Mouse (Mus musculus): ENCODE data around the gene Ccar1.

The Ccar1 gene

GRCm38 (mm10) chr10:62792177-62793090, at the start of gene Ccar1:
Ccar1 (minus strand) TSS chr10:62792286.
- DNase-seq (ENCODE audit: low read depth, low spot score) = peak; percentile 99

GRCm38 (mm10) chr10:62840687-62841086, 48.6 kb upstream of the Ccar1 start:
- no peak for DNase-seq (ENCODE audit: low read depth, low spot score)

- DNase-seq (ENCODE audit: low read depth, low spot score) = no peak
Observed at GRCm38 (mm10) chr10:62837987-62838386, 45.9 kb upstream of the Ccar1 start.

GRCm38 (mm10) chr10:62832783-62833182, 40.7 kb upstream of the Ccar1 start:
- no peak for DNase-seq (ENCODE audit: low read depth, low spot score)

- no peak for DNase-seq (ENCODE audit: low read depth, low spot score)
Observed at GRCm38 (mm10) chr10:62831546-62831945, 39.5 kb upstream of the Ccar1 start.

- no peak for DNase-seq (ENCODE audit: low read depth, low spot score)
Observed at GRCm38 (mm10) chr10:62824474-62824873, 32.4 kb upstream of the Ccar1 start.

- no peak for DNase-seq (ENCODE audit: low read depth, low spot score)
Observed at GRCm38 (mm10) chr10:62823431-62823830, 31.3 kb upstream of the Ccar1 start.

GRCm38 (mm10) chr10:62810010-62810409, 17.9 kb upstream of the Ccar1 start:
- peak; percentile 30 for DNase-seq (ENCODE audit: low read depth, low spot score)

- no peak for DNase-seq (ENCODE audit: low read depth, low spot score)
Observed at GRCm38 (mm10) chr10:62808766-62809165, 16.7 kb upstream of the Ccar1 start.

- no peak for DNase-seq (ENCODE audit: low read depth, low spot score)
Observed at GRCm38 (mm10) chr10:62808316-62808715, 16.2 kb upstream of the Ccar1 start.

- peak; percentile 53 for DNase-seq (ENCODE audit: low read depth, low spot score)
Observed at GRCm38 (mm10) chr10:62804106-62804505, 12.0 kb upstream of the Ccar1 start.

- no peak for DNase-seq (ENCODE audit: low read depth, low spot score)
Observed at GRCm38 (mm10) chr10:62803296-62803695, 11.2 kb upstream of the Ccar1 start.

- DNase-seq (ENCODE audit: low read depth, low spot score) = no peak
Observed at GRCm38 (mm10) chr10:62794221-62794620, 2.1 kb upstream of the Ccar1 start.

GRCm38 (mm10) chr10:62793091-62793453, 986 bp upstream of the Ccar1 start:
- peak; percentile 79 for DNase-seq (ENCODE audit: low read depth, low spot score)

- DNase-seq (ENCODE audit: low read depth, low spot score) = peak; percentile 60
Observed at GRCm38 (mm10) chr10:62791251-62792176, 572 bp downstream of the Ccar1 start.

- DNase-seq (ENCODE audit: low read depth, low spot score) = peak; percentile 57
Observed at GRCm38 (mm10) chr10:62781776-62782175, 10.3 kb downstream of the Ccar1 start.

GRCm38 (mm10) chr10:62750781-62751180, 41.3 kb downstream of the Ccar1 start:
- DNase-seq (ENCODE audit: low read depth, low spot score) = no peak

GRCm38 (mm10) chr10:62739961-62740737, 51.9 kb downstream of the Ccar1 start:
- peak; percentile 17 for DNase-seq (ENCODE audit: low read depth, low spot score)

GRCm38 (mm10) chr10:62736965-62737688, 55.0 kb downstream of the Ccar1 start:
- DNase-seq (ENCODE audit: low read depth, low spot score) = peak; percentile 78

GRCm38 (mm10) chr10:62730826-62731225, 61.3 kb downstream of the Ccar1 start:
- DNase-seq (ENCODE audit: low read depth, low spot score) = no peak
